Mouse (Mus musculus) ES-Bruce4 (cell line): Measurements from ENCODE around the gene Olfr229. TPM values are rescaled to one million over a fixed set of nuclear protein-coding genes. Genes with fewer than 3 reads are reported as not detected.
"Not testable (repeated sequence)": the region's sequence is repeated elsewhere in the genome, so short reads cannot be mapped to it uniquely, and the experiment has no call there.

Experiments
- H3K27ac ChIP-seq: 2 replicates; pipeline ENCODE4 v1.5.1; 2012; ENCODE audit warnings: low read length, inconsistent platforms; ENCODE audit not compliant: insufficient read depth
- H3K27me3 ChIP-seq: 2 replicates; pipeline ENCODE4 v1.6.1; 2012; ENCODE audit warnings: mild to moderate bottlenecking, low read length, inconsistent platforms; ENCODE audit not compliant: control insufficient read depth, poor library complexity, insufficient read depth, severe bottlenecking
- H3K36me3 ChIP-seq: 2 replicates; pipeline ENCODE4 v1.6.1; 2012; ENCODE audit warnings: inconsistent platforms, mild to moderate bottlenecking, low read length, moderate library complexity; ENCODE audit not compliant: control insufficient read depth, poor library complexity, insufficient read depth, severe bottlenecking
- H3K4me1 ChIP-seq: one replicate; pipeline ENCODE4 v1.8.1; 2011; ENCODE audit warnings: low read length; ENCODE audit not compliant: control insufficient read depth, insufficient read depth
- H3K4me3 ChIP-seq: 2 replicates; pipeline ENCODE4 v1.5.1; 2011; ENCODE audit warnings: low read depth, mild to moderate bottlenecking, low read length
- H3K9ac ChIP-seq: 2 replicates; pipeline ENCODE4 v1.6.1; 2012; ENCODE audit warnings: low read depth, mild to moderate bottlenecking, inconsistent platforms; ENCODE audit not compliant: poor library complexity, severe bottlenecking
- H3K9me3 ChIP-seq: replicated peaks from 2 replicates; pipeline ENCODE4 v1.6.1; 2012; ENCODE audit warnings: mild to moderate bottlenecking, low read length, inconsistent platforms; ENCODE audit not compliant: control insufficient read depth, poor library complexity, insufficient read depth, severe bottlenecking
- CTCF ChIP-seq: IDR thresholded peaks from one replicate; pipeline ENCODE4 v1.8.1; 2011; ENCODE audit warnings: low read depth, low read length
- EP300 ChIP-seq: IDR thresholded peaks from 2 replicates; pipeline ENCODE4 v1.6.1; 2011; ENCODE audit warnings: low read depth, low read length; ENCODE audit not compliant: insufficient read depth
- POLR2A ChIP-seq: IDR thresholded peaks from one replicate; pipeline ENCODE4 v1.8.1; 2011; ENCODE audit warnings: low read length; ENCODE audit not compliant: insufficient read depth
- polyA plus RNA-seq: library from polyadenylated mRNA; stranded (reverse); fragments of >200 nt; gene quantifications from 2 replicates; pipeline ENCODE4 v1.2.4, GENCODE M21; 2011; ENCODE audit warnings: low read depth; ENCODE audit not compliant: missing spikeins, insufficient read depth, insufficient read length

The Olfr229 gene
- polyA plus RNA-seq, 1 experiment = not detected

GRCm38 (mm10) chr9:39937201-39937600, 30.1 kb downstream of the Olfr229 start, which contains the start of gene Olfr974:
TSS of gene Olfr974 (plus strand) at chr9:39937501.
- Histone ChIP-seq H3K9me3 (no peaks in the 10 kb centered on the region), H3K27me3 (no peaks in the 10 kb centered on the region), H3K27ac (no peak within 1 kb of the TSS), H3K9ac (no peak within 1 kb of the TSS), H3K4me1 (no peaks in the 10 kb centered on the region), H3K4me3 (no peak within 1 kb of the TSS), H3K36me3 (no peaks in the 10 kb centered on the region)
- TF ChIP-seq EP300 (no peak), CTCF (no peak), POLR2A (no peak)

DNA sequence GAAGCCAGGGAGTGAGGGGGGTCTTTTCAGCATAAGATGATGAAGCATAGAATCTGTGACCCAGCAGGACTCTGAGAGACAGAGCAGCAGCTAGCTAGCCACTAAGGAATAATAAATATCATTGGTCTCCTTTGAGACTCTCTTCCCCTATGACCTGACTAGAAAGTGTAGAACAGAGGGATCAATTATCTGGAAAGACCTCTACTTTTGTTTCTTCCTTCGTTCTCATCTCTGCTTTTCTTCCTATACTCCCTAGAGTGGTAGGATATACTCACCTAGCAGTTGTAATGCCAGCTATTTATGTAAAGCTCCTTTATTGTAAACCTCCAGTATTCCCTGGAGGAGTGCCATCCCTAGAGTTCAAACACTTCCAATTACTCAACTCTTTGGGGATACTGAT, 44.8 kb downstream of the Olfr229 start, which contains the start of gene Olfr975:
TSS of gene Olfr975 (minus strand) at position 101 of the 400 bp plus-strand sequence.
- Histone ChIP-seq H3K4me3 (no peak within 1 kb of the TSS), H3K9me3 (no peaks in the 10 kb centered on the region), H3K4me1 (no peaks in the 10 kb centered on the region), H3K9ac (no peak within 1 kb of the TSS), H3K27ac (no peak within 1 kb of the TSS), H3K27me3 (no peaks in the 10 kb centered on the region), H3K36me3 (no peaks in the 10 kb centered on the region)
- no peak for TF ChIP-seq POLR2A
- no peak for TF ChIP-seq CTCF
- TF ChIP-seq EP300 = no peak

GRCm38 (mm10) chr9:39961033-39961432, 53.9 kb downstream of the Olfr229 start, which contains the start of gene Olfr976:
TSS of gene Olfr976 (minus strand) at chr9:39961133.
- H3K9ac ChIP-seq, H3K36me3 ChIP-seq, H3K4me3 ChIP-seq, H3K4me1 ChIP-seq, H3K27ac ChIP-seq, H3K27me3 ChIP-seq, H3K9me3 ChIP-seq: not testable (repeated sequence)

Other genes with a start within 250 kb of the Olfr229 start
- not detected in 2 replicates for gene Olfr963, start 240.1 kb upstream of the Olfr229 start, polyA plus RNA-seq
- gene Olfr149, start 200.2 kb upstream of the Olfr229 start, polyA plus RNA-seq = not detected in 2 replicates
- not detected in 2 replicates for gene Olfr965, start 196.0 kb upstream of the Olfr229 start, polyA plus RNA-seq
- gene Olfr150, start 176.4 kb upstream of the Olfr229 start, polyA plus RNA-seq = not detected in 2 replicates
- not detected in 2 replicates for gene Olfr967, start 161.1 kb upstream of the Olfr229 start, polyA plus RNA-seq
- gene Olfr968, start 124.1 kb upstream of the Olfr229 start, polyA plus RNA-seq = not detected in 2 replicates
- not detected in 2 replicates for gene Olfr969, start 116.4 kb upstream of the Olfr229 start, polyA plus RNA-seq
- not detected in 2 replicates for gene Olfr970, start 98.5 kb upstream of the Olfr229 start, polyA plus RNA-seq
- not detected in 2 replicates for gene Olfr971, start 70.5 kb upstream of the Olfr229 start, polyA plus RNA-seq
- gene Olfr972, start 40.9 kb upstream of the Olfr229 start, polyA plus RNA-seq = not detected in 2 replicates
- not detected in 2 replicates for gene Olfr974, start 30.2 kb downstream of the Olfr229 start, polyA plus RNA-seq
- 0.36 TPM in 1 of 2 replicates, not detected in the other for gene Olfr975, start 44.7 kb downstream of the Olfr229 start, polyA plus RNA-seq
- 0.19 TPM in 1 of 2 replicates, not detected in the other for gene Olfr976, start 53.8 kb downstream of the Olfr229 start, polyA plus RNA-seq
- gene Olfr978, start 84.8 kb downstream of the Olfr229 start, polyA plus RNA-seq = not detected in 2 replicates
- not detected in 2 replicates for gene Olfr979, start 96.1 kb downstream of the Olfr229 start, polyA plus RNA-seq
- gene Olfr980, start 102.2 kb downstream of the Olfr229 start, polyA plus RNA-seq = not detected in 2 replicates
- gene Olfr981, start 114.1 kb downstream of the Olfr229 start, polyA plus RNA-seq = 0.15 TPM in 1 of 2 replicates, not detected in the other
- not detected in 2 replicates for gene Olfr982, start 166.5 kb downstream of the Olfr229 start, polyA plus RNA-seq
- gene Olfr983, start 186.3 kb downstream of the Olfr229 start, polyA plus RNA-seq = 0.16 and 0.21 TPM in 2 replicates
- 0.42 and 0.43 TPM in 2 replicates for gene Olfr984, start 206.9 kb downstream of the Olfr229 start, polyA plus RNA-seq
- 0.64 and 0.87 TPM in 2 replicates for gene Olfr985, start 222.8 kb downstream of the Olfr229 start, polyA plus RNA-seq
- not detected in 2 replicates for gene Tmem225, start 240.8 kb downstream of the Olfr229 start, polyA plus RNA-seq